Mouse (Mus musculus): ENCODE results near the gene Slc38a1.

DNA sequence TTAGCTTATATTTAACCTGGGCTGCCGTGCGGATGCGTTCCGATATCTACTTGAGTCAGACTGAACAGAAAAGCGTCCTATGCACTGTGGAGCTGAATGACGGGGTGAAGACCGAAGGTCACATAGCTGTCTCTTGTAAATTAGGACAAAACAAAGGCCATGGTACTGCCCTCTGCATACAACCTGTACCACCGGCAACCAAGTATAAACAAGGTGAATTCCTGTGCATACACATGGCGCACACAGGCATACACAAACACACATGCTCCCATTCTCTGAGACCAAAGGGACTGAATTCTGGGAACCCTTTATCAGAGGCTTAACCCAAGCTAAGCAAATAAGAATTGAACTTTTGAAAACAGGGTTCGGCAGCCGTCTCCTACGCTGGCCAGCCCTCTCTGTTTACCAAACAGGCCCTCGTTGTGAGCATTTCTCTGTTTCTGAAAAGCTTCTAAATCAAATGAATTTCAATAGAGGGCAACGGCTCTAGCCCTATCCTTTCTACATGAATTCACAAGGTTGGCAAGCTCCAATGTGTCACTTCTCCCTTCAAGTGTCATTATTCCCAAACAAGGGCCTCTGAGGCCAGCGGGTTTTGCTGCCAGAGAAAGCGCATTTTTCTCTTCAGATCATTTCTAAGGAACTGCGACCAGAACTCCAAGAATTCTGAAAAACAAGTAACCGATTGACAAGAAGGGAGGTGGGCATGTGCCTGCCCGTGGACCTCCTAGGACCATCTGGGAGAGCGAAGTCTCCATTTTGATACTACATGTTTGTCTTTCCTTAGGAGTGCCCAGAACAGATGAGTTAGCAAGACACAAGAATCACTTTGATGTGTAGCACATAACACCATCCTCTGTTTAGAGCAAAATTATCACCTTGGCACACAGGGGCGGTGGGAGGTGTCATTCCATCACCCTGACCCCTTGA, 42.6 kb downstream of the Slc38a1 start:
- TF ChIP-seq POLR2A (IDR thresholded peaks at IDR 0.05; ENCODE audit: control insufficient read depth in 1 of 2, insufficient read depth in 1 of 2, low read depth in 1 of 2, low read length in 2 of 2, poor library complexity in 1 of 2), result no peak
- no peak for TF ChIP-seq JUND (IDR thresholded peaks at IDR 0.05; ENCODE audit: low read depth, low read length)
- no peak for TF ChIP-seq CTCF (IDR thresholded peaks at IDR 0.05 in 2 of 3, conservative IDR thresholded peaks at IDR 0.05 in 1 of 3; ENCODE audit: control insufficient read depth in 1 of 3, insufficient read depth in 1 of 3, low read depth in 2 of 3, low read length in 3 of 3, poor library complexity in 1 of 3, severe bottlenecking in 1 of 3)
- TF ChIP-seq TCF12 (IDR thresholded peaks at IDR 0.05; ENCODE audit: low read depth, low read length), result no peak
- no peak for TF ChIP-seq ZNF384 (IDR thresholded peaks at IDR 0.05; ENCODE audit: low read depth, low read length)
- no peak for TF ChIP-seq RCOR1 (IDR thresholded peaks at IDR 0.05; ENCODE audit: low read depth, low read length)
- TF ChIP-seq ELF1 (IDR thresholded peaks at IDR 0.05; ENCODE audit: low read depth, low read length), result no peak
- no peak for TF ChIP-seq CHD2 (IDR thresholded peaks at IDR 0.05; ENCODE audit: low read length)
- no peak for TF ChIP-seq ETS1 (IDR thresholded peaks at IDR 0.05; ENCODE audit: low read depth, low read length)
- no peak for TF ChIP-seq E2F4 (IDR thresholded peaks at IDR 0.05; ENCODE audit: borderline replicate concordance, low read depth, low read length)
- TF ChIP-seq EP300 (IDR thresholded peaks at IDR 0.05; ENCODE audit: low read depth in 1 of 2, low read length in 2 of 2), result no peak

Measured in MEL (cell line).